Mouse (Mus musculus): ENCODE results near the gene Arsg. TPM values are rescaled to one million over a fixed set of nuclear protein-coding genes. Genes with fewer than 3 reads are reported as not detected.

The Arsg gene
- polyA plus RNA-seq, 1 experiment from 2014 or later = 6.1 TPM

- H3K9ac ChIP-seq (ENCODE audit: low read depth, low read length) = peak overlapping the region; percentile 80
- no peak for ATAC-seq (ENCODE audit: low FRiP score, low TSS enrichment)
Observed at GRCm38 (mm10) chr11:109472821-109473170, 378 bp upstream of the Arsg start.

DNA sequence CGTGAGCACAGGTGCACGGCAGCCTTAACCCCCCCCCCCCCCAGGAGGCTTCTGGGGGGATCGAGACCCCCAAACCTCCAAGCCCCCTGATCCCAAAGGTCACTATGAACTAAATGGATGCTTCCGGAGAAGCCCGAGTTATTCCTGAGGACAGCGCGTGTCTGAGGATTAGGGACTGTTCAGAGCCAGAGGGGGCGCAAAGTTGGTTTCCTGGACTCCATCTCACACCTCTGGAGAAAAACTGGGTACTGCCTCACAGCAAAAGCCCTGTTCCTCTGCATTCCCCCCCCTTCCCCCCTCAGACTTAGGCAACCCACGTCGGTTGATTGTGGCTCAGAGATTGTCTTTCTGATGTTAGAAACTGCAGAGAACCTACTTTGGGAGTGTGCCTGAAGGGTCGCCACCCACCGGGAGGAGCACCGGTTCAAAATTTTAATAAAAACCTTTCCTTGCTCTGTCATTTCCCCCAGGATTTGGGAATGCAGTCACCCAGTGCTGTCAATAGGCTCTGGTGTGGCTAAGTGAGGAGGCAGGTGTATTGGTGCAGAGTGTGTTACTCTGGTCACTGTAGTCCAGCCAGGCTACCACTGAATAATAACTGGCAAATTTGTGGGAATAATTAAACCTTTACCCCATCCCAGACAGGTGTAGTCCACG is 1.0 kb downstream of the Arsg start:
- H3K9ac ChIP-seq (ENCODE audit: low read depth, low read length) = peak overlapping the region; percentile 80
- no peaks in the 10 kb centered on the region; the same call in none of the 2 replicates for H3K27me3 ChIP-seq (ENCODE audit: control insufficient read depth, insufficient read depth, low read length)
- H3K9me3 ChIP-seq (ENCODE audit: control insufficient read depth, low read length) = no peaks in the 10 kb centered on the region
- 9% methylated on average over 14 of the region's 14 CpGs for WGBS
- H3K4me1 ChIP-seq (ENCODE audit: control insufficient read depth, insufficient read depth, low read length) = peaks cover 10% of the 10 kb centered on the region; the same call in 1 of the 2 replicates
- peak overlapping the region; percentile 84 for H3K27ac ChIP-seq (ENCODE audit: low read depth, low read length)
- H3K4me3 ChIP-seq (ENCODE audit: low read length) = peak overlapping the region; percentile 63
- no peaks in the 10 kb centered on the region for H3K36me3 ChIP-seq (ENCODE audit: control insufficient read depth, insufficient read depth, low read length)
- peak overlapping the region; percentile 84 for H3K4me2 ChIP-seq (replicated peaks; ENCODE audit: low read depth, low read length)
- peak; percentile 37; the same call in 1 of the 2 replicates for ATAC-seq (ENCODE audit: low FRiP score, low TSS enrichment)

More at GRCm38 (mm10) chr11:109472821-109473170, 378 bp upstream of the Arsg start:
- Histone ChIP-seq H3K36me3 (ENCODE audit: control insufficient read depth, insufficient read depth, low read length) (no peaks in the 10 kb centered on the region), H3K27me3 (ENCODE audit: control insufficient read depth, insufficient read depth, low read length) (no peaks in the 10 kb centered on the region; the same call in none of the 2 replicates), H3K27ac (ENCODE audit: low read depth, low read length) (peak overlapping the region; percentile 84), H3K4me2 (replicated peaks; ENCODE audit: low read depth, low read length) (peak overlapping the region; percentile 84), H3K4me1 (ENCODE audit: control insufficient read depth, insufficient read depth, low read length) (peaks cover 9% of the 10 kb centered on the region; the same call in 1 of the 2 replicates), H3K4me3 (ENCODE audit: low read length) (peak overlapping the region; percentile 63), H3K9me3 (ENCODE audit: control insufficient read depth, low read length) (no peaks in the 10 kb centered on the region)
- WGBS = 0% methylated on average over 9 of the region's 13 CpGs

- Histone ChIP-seq H3K4me2 (replicated peaks; ENCODE audit: low read depth, low read length) (no peak overlapping the region), H3K27ac (ENCODE audit: low read depth, low read length) (no peak overlapping the region), H3K36me3 (ENCODE audit: control insufficient read depth, insufficient read depth, low read length) (no peaks in the 10 kb centered on the region), H3K4me3 (ENCODE audit: low read length) (no peak overlapping the region), H3K4me1 (ENCODE audit: control insufficient read depth, insufficient read depth, low read length) (peaks cover 10% of the 10 kb centered on the region; the same call in 1 of the 2 replicates), H3K9me3 (ENCODE audit: control insufficient read depth, low read length) (no peaks in the 10 kb centered on the region), H3K9ac (ENCODE audit: low read depth, low read length) (no peak overlapping the region), H3K27me3 (ENCODE audit: control insufficient read depth, insufficient read depth, low read length) (no peaks in the 10 kb centered on the region; the same call in none of the 2 replicates)
- WGBS = 87% methylated on average over 13 of the region's 13 CpGs
- ATAC-seq (ENCODE audit: low FRiP score, low TSS enrichment) = no peak
Observed at GRCm38 (mm10) chr11:109474836-109475235, 1.7 kb downstream of the Arsg start.

- WGBS = 66% methylated on average over 4 of the region's 4 CpGs
- Histone ChIP-seq H3K36me3 (ENCODE audit: control insufficient read depth, insufficient read depth, low read length) (no peaks in the 10 kb centered on the region), H3K4me2 (replicated peaks; ENCODE audit: low read depth, low read length) (no peak overlapping the region), H3K9me3 (ENCODE audit: control insufficient read depth, low read length) (no peaks in the 10 kb centered on the region), H3K4me1 (ENCODE audit: control insufficient read depth, insufficient read depth, low read length) (peaks cover 10% of the 10 kb centered on the region; the same call in 1 of the 2 replicates), H3K27ac (ENCODE audit: low read depth, low read length) (no peak overlapping the region), H3K27me3 (ENCODE audit: control insufficient read depth, insufficient read depth, low read length) (no peaks in the 10 kb centered on the region; the same call in none of the 2 replicates), H3K4me3 (ENCODE audit: low read length) (no peak overlapping the region), H3K9ac (ENCODE audit: low read depth, low read length) (no peak overlapping the region)
- no peak for ATAC-seq (ENCODE audit: low FRiP score, low TSS enrichment)
Observed at GRCm38 (mm10) chr11:109475717-109476116, 2.5 kb downstream of the Arsg start.

DNA sequence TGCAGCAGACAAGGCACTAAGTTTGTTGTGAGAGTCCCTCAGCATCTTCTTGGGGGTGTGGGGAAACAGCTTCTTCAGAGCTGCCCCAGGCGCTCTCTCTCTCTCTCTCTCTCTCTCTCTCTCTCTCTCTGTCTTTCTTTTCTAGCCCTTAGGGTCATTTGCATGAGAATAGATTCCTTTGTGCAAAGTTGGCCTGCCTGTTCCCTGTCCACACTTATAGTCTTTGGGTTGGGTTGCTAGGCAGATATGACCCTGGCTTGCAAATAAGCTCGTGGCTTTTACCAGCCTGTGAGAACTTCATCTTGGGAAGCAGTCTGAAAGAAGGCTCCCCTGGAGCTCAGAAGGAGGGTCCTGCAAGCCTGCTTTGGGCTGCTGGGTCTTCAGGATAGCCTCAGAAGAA is 3.1 kb downstream of the Arsg start:
- no peaks in the 10 kb centered on the region for H3K9me3 ChIP-seq (ENCODE audit: control insufficient read depth, low read length)
- H3K9ac ChIP-seq (ENCODE audit: low read depth, low read length) = no peak overlapping the region
- no peak overlapping the region for H3K4me3 ChIP-seq (ENCODE audit: low read length)
- H3K36me3 ChIP-seq (ENCODE audit: control insufficient read depth, insufficient read depth, low read length) = no peaks in the 10 kb centered on the region
- no peak for ATAC-seq (ENCODE audit: low FRiP score, low TSS enrichment)
- H3K4me1 ChIP-seq (ENCODE audit: control insufficient read depth, insufficient read depth, low read length) = peaks cover 5% of the 10 kb centered on the region; the same call in 1 of the 2 replicates
- 52% methylated on average over 2 of the region's 2 CpGs for WGBS
- no peaks in the 10 kb centered on the region; the same call in none of the 2 replicates for H3K27me3 ChIP-seq (ENCODE audit: control insufficient read depth, insufficient read depth, low read length)
- no peak overlapping the region for H3K4me2 ChIP-seq (replicated peaks; ENCODE audit: low read depth, low read length)
- H3K27ac ChIP-seq (ENCODE audit: low read depth, low read length) = no peak overlapping the region

- Histone ChIP-seq H3K4me3 (ENCODE audit: low read length) (no peak overlapping the region), H3K9ac (ENCODE audit: low read depth, low read length) (no peak overlapping the region), H3K4me1 (ENCODE audit: control insufficient read depth, insufficient read depth, low read length) (peaks cover 2% of the 10 kb centered on the region; the same call in 1 of the 2 replicates), H3K27ac (ENCODE audit: low read depth, low read length) (no peak overlapping the region), H3K9me3 (ENCODE audit: control insufficient read depth, low read length) (no peaks in the 10 kb centered on the region), H3K27me3 (ENCODE audit: control insufficient read depth, insufficient read depth, low read length) (no peaks in the 10 kb centered on the region; the same call in none of the 2 replicates), H3K36me3 (ENCODE audit: control insufficient read depth, insufficient read depth, low read length) (no peaks in the 10 kb centered on the region), H3K4me2 (replicated peaks; ENCODE audit: low read depth, low read length) (no peak overlapping the region)
- WGBS = 42% methylated on average over 6 of the region's 6 CpGs
- ATAC-seq (ENCODE audit: low FRiP score, low TSS enrichment) = no peak
Observed at GRCm38 (mm10) chr11:109476653-109477052, 3.5 kb downstream of the Arsg start.

- Histone ChIP-seq H3K27ac (ENCODE audit: low read depth, low read length) (no peak overlapping the region), H3K27me3 (ENCODE audit: control insufficient read depth, insufficient read depth, low read length) (no peaks in the 10 kb centered on the region; the same call in 1 of the 2 replicates), H3K4me3 (ENCODE audit: low read length) (no peak overlapping the region), H3K9ac (ENCODE audit: low read depth, low read length) (no peak overlapping the region), H3K9me3 (ENCODE audit: control insufficient read depth, low read length) (no peaks in the 10 kb centered on the region), H3K4me2 (replicated peaks; ENCODE audit: low read depth, low read length) (no peak overlapping the region), H3K36me3 (ENCODE audit: control insufficient read depth, insufficient read depth, low read length) (no peaks in the 10 kb centered on the region), H3K4me1 (ENCODE audit: control insufficient read depth, insufficient read depth, low read length) (peaks cover 2% of the 10 kb centered on the region; the same call in 1 of the 2 replicates)
- WGBS = 34% methylated on average over 16 of the region's 16 CpGs
- ATAC-seq (ENCODE audit: low FRiP score, low TSS enrichment) = no peak
Observed at GRCm38 (mm10) chr11:109477606-109478380, 4.6 kb downstream of the Arsg start.

DNA sequence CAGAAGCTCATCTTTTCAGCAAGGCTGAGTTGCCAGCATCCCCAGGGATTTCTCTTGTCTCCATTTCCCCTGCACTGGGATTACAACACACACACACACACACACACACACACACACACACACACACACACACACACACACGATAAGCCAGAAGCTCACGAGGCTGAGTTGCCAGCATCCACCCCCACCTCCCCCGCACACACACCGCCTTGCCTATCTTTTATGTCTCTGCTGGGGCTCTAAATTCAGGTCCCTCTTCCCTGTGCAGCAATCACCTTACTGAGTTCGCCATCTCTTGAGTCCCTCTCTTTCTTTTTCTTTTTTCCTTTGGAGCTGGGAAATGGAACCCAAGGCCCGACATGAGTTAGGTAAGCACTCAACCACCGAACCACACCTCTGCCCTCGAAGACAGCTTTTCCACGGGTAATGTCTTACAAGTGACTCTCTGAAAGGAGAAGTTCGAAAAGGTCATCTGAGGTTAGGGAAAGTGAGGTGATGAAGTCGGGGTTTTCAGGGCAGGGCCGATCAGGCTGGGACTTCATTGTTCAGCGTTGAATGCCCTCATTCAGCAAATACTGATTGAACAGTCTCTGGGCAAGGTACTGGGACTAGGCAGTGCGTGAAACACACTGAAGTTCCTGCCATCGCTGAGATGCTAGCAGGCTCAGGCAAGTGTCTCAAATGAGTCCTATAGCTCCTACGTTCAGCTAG is 6.6 kb downstream of the Arsg start:
- Histone ChIP-seq H3K4me1 (ENCODE audit: control insufficient read depth, insufficient read depth, low read length) (peaks cover 2% of the 10 kb centered on the region; the same call in 1 of the 2 replicates), H3K9me3 (ENCODE audit: control insufficient read depth, low read length) (no peaks in the 10 kb centered on the region)
- ATAC-seq (ENCODE audit: low FRiP score, low TSS enrichment) = no peak

More for the DNA sequence above, 6.6 kb downstream of the Arsg start:
- no peak overlapping the region for H3K27ac ChIP-seq (ENCODE audit: low read depth, low read length)
- H3K4me2 ChIP-seq (replicated peaks; ENCODE audit: low read depth, low read length) = no peak overlapping the region
- no peak overlapping the region for H3K9ac ChIP-seq (ENCODE audit: low read depth, low read length)
- no peak overlapping the region for H3K4me3 ChIP-seq (ENCODE audit: low read length)
- 74% methylated on average over 16 of the region's 16 CpGs for WGBS
- H3K36me3 ChIP-seq (ENCODE audit: control insufficient read depth, insufficient read depth, low read length) = no peaks in the 10 kb centered on the region
- H3K27me3 ChIP-seq (ENCODE audit: control insufficient read depth, insufficient read depth, low read length) = no peaks in the 10 kb centered on the region; the same call in 1 of the 2 replicates
